Mouse (Mus musculus): ENCODE data around the gene Nanp. TPM values are rescaled to one million over a fixed set of nuclear protein-coding genes. Genes with fewer than 3 reads are reported as not detected.

The Nanp gene
- polyA plus RNA-seq, 1 experiment = 1.4 TPM

DNA sequence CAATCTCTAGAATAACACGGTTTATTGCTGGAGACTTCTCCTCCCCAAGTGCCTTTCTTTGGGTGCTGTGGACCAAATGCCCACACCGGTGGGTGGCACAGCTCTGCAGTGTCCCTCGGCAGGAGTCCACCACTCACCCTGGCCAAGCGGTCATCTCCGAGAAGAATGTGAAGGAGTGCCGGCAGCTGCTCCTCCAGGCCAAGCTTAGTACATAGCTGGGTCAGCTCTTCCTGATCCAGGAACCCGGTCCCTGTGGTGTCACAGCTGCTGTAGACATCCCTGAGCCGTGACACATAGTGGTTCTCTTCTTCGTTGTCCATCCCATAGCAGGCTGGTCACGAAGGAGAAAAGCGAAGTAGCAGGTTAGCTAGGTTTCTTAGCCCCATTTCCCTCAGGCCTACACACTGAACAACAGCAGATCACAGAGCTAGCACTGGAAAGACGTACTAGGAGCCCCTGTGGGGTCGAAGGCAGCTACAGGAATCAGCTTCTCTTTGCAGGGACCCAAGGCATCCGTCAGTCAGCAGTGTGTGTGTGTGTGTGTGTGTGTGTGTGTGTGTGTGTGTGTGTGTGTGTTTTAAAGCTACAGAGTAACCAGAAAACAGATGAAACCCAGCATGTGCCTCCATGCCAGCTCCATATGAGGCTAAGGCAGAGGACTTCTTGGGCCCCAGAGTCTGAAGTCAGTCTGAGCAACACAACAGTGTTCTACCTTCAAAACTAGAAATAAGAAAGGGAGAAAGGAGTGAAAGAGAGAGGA, 59.2 kb downstream of the Nanp start:
- no peaks in the 10 kb centered on the region for H3K36me3 ChIP-seq (ENCODE audit: control insufficient read depth, insufficient read depth, low read length)
- TF ChIP-seq CTCF (IDR thresholded peaks at IDR 0.05; ENCODE audit: control insufficient read depth, insufficient read depth, insufficient replicate concordance, low read depth, low read length) = no peak
- no peak for TF ChIP-seq POLR2A (IDR thresholded peaks at IDR 0.05; ENCODE audit: control insufficient read depth, low read depth, low read length)
- no peak overlapping the region for H3K27ac ChIP-seq (ENCODE audit: control insufficient read depth, insufficient read depth, low read depth, low read length)
- no peak overlapping the region for H3K4me3 ChIP-seq (ENCODE audit: control insufficient read depth, low read depth, low read length)
- H3K27me3 ChIP-seq (ENCODE audit: control insufficient read depth, insufficient read depth, low read length) = no peaks in the 10 kb centered on the region
- no peaks in the 10 kb centered on the region for H3K4me1 ChIP-seq (ENCODE audit: control insufficient read depth, insufficient read depth, low read length)

Other genes with a start within 250 kb of the Nanp start
- gene Abhd12, start 134.7 kb downstream of the Nanp start, polyA plus RNA-seq (2012; rRNA removed) = 49.2 and 55.6 TPM in 2 replicates
- gene Gins1, start 134.0 kb downstream of the Nanp start, polyA plus RNA-seq (2012; rRNA removed) = 12.8 and 14.0 TPM in 2 replicates
- 19.7 and 20.2 TPM in 2 replicates for gene Ninl, start within 50 bp of the Nanp start, polyA plus RNA-seq (2012; rRNA removed)
- gene Gm14151, start 53.0 kb upstream of the Nanp start, polyA plus RNA-seq (2012; rRNA removed) = 40.7 and 55.6 TPM in 2 replicates
- 60.9 and 84.0 TPM in 2 replicates for gene Gm14147, start 58.8 kb upstream of the Nanp start, polyA plus RNA-seq (2012; rRNA removed)